Mouse (Mus musculus) right cerebral cortex, adult 2 months (tissue): ENCODE results near the gene Gcnt4.

ENCODE experiments used
- DNase-seq, 2 experiments: peaks; one replicate each; pipeline ENCODE4 v3.0.0; 2021 to 2022; ENCODE audit warnings: low spot score in 2 of 2

The Gcnt4 gene

DNA sequence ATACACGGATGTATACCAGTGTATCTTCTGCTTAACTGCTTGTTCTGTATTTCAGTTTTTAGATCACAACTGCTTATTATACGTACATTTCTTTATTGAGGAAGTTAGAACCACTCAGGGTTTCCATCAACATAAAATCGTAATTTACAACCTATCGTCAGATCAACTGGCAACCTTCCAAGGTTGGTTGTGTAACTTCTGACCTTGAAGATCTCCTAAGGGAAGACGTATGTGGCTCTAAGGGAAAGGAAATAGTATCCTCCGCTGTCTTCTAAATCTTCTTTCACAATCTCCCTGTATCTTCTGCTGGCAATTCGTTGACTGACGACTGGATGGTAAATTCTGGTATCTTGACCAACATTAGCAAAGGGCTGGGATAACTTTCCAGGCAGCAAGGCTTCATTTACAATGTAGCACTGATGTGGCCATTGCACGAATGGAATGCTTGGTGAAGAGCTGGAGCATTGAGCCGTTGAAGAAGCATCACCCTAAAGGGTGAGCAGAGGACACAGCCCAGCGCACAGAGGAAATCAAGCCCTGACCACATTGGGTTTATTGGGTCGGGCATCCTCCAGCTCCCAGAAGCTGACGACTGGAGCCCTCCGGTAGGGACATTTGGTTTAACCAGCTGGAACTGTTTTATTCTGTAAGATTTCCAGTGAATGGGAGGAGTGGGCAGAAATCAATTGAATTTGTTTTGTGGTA lies 66.2 kb downstream of the Gcnt4 start:
- no peak for DNase-seq

- no peak for DNase-seq
Observed at GRCm38 (mm10) chr13:96993291-96993989, 69.0 kb downstream of the Gcnt4 start.

GRCm38 (mm10) chr13:96995243-96995642 lies 70.8 kb downstream of the Gcnt4 start:
- no peak for DNase-seq

DNA sequence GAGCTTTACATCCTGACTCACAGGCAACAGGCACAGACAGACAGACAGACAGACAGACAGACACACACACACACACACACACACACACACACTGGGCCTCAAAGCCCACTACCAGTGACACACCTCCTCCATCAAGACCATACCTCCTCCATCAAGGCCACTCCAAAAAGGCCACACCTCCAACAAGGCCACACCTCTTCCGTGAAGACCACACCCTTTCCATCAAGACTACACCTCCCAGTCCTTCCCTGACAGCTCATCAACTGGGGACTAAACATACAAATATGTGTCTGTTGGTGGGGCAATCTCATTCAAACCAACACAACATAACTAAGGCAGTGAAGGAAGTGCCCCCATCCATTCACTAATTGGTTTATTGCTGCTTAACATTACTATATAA lies 72.6 kb downstream of the Gcnt4 start:
- no peak for DNase-seq
